Mouse (Mus musculus) adrenal gland, postnatal 10 days (tissue): Measurements from ENCODE around the gene Cfl2. TPM values are rescaled to one million over a fixed set of nuclear protein-coding genes. Genes with fewer than 3 reads are reported as not detected.
"Not testable (repeated sequence)": the region's sequence is repeated elsewhere in the genome, so short reads cannot be mapped to it uniquely, and the experiment has no call there.

ENCODE experiments used
- DNase-seq: peaks from one replicate; pipeline ENCODE4 v3.0.0; 2021; ENCODE audit warnings: mixed read lengths
- long read RNA-seq, 2 experiments: library from polyadenylated mRNA; stranded (forward); transcript quantifications; one replicate each; pipeline ENCODE4 v2.0.0; 2021
- total RNA-seq, 2 experiments: library from RNA; stranded (reverse); gene quantifications; 2 replicates each; pipeline ENCODE4 v1.2.3; 2021

Cfl2 gene
- total RNA-seq = 100 to 1,000 TPM; 142 to 201 TPM
- long read RNA-seq, experiment 1, transcript Cfl2-201 (4 exons, 2,940 nt) = major isoform, 133 of 198 reads
- long read RNA-seq, experiment 1, transcript Cfl2-203 (4 exons, 1,128 nt) = minor isoform, 35 of 198 reads
- long read RNA-seq, experiment 1, transcript Cfl2-206 (4 exons, 2,726 nt) = minor isoform, 7 of 198 reads
- long read RNA-seq, experiment 1, partial matches to known transcripts = 3 of 198 reads
- long read RNA-seq, experiment 1, other reads (novel, unspliced or antisense) = 16 of 198 reads
- long read RNA-seq, experiment 2, transcript Cfl2-203 (4 exons, 1,128 nt) = minor isoform, 23 of 117 reads
- long read RNA-seq, experiment 2, transcript Cfl2-206 (4 exons, 2,726 nt) = minor isoform, 5 of 117 reads
- long read RNA-seq, experiment 2, transcript Cfl2-201 (4 exons, 2,940 nt) = major isoform, 70 of 117 reads
- long read RNA-seq, experiment 2, partial matches to known transcripts = 1 of 117 reads
- long read RNA-seq, experiment 2, other reads (novel, unspliced or antisense) = 17 of 117 reads

GRCm38 (mm10) chr12:54862606-54863535, at the start of gene Cfl2:
Cfl2 (minus strand) TSS chr12:54862877.
- DNase-seq = peak; percentile 91

- no peak for DNase-seq
Measured at GRCm38 (mm10) chr12:54910387-54910786, 47.7 kb upstream of the Cfl2 start.

- DNase-seq = not testable (repeated sequence)
Measured at GRCm38 (mm10) chr12:54892559-54892958, 29.9 kb upstream of the Cfl2 start.

DNA sequence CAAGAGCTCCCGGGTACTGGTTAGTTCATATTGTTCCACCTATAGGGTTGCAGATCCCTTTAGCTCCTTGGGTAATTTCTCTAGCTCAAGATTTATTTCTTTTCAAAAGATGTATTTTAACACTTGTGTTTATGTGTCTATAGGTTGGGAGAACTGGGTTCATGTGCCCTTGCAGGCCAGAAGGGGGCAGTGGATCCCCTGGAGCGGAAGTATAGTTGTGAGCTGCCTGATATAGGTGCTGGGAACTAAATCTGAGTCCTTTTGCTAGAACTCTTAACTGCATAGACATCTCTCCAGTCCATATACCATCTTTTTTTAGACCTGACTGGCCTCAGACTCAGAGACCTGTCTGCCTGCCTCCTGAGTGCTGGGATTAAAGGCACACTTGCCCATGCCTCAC, 27.7 kb upstream of the Cfl2 start:
- no peak for DNase-seq

GRCm38 (mm10) chr12:54887580-54888127, 25.0 kb upstream of the Cfl2 start:
- no peak for DNase-seq

DNA sequence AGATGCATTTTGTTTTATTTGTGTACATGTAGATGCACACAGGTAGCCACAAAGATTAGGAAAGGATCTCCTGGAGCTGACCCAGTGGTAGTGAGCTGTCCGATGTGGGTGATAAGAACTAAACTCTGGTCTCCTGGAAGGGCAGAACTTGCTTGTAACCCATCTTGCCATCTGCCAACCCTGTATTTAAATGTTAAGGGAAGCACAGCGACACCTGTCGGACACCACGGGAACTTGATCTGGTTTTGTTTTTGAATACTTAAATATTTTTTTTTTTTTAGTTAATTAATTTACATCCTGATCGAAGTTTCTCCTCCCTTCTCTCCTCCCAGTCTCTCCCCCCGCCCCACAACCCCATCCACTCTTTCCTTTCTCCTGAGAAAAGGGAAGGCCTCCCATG, 17.0 kb upstream of the Cfl2 start:
- DNase-seq = peak; percentile 69

- DNase-seq = no peak
Measured at GRCm38 (mm10) chr12:54879211-54879610, 16.5 kb upstream of the Cfl2 start.

DNA sequence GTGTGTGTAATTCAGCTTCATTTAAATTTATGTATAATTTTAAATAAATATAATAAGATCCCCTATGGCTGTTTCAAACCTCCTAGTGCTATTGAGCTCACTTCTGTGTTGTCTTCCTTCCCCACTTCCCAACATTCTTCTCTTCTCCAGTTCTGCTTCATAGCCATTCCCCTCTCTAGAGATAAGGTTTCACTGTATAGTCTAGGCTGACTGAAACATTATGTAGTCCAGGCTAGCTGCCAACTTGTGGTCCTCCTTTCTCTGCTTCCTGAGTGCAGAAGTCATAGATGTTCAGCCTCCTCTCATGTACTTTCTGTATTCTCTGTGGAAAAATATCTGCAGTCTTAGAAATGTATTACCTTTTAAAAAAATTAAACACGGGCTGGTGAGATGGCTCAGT, 15.2 kb upstream of the Cfl2 start:
- no peak for DNase-seq

DNA sequence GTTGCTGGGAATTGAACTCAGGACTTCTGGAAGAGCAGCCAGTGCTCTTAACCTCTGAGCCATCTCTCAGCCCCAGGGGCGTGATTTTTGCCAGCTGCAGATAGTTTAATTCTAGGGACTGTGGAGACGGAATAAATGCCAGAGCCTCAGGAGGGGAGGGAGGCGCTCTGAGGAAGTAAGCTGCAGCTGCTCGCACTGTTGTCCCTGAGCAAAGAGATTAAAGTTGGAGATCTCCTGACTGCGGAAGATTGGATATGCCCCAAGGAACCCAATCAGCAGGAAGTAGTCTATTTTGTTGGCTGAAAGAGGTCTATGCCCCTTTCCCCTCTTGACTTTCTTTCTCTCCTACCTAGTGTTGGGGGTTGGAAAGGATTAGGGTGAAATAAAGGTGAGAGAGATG, 14.2 kb upstream of the Cfl2 start:
- no peak for DNase-seq

DNA sequence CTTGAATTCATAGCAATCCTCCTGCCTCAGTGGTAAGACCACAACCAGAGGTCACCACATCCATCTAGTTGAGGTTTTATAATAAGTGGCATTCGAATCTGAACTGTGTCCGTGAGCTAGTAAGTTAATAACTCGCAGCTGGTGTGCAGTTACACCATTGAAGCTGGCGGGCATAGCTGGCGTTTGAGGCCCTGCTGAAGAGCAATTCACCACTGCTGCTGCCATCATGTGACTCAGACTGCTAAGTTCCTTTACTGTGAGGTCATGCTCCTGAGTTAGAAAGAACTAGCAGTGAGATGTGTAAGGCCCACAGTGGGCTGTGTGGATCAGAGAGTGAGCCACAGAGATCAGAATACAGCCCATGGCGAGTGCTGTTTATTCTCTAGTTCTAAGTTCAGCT, 12.0 kb upstream of the Cfl2 start:
- no peak for DNase-seq

GRCm38 (mm10) chr12:54861991-54862605, 579 bp downstream of the Cfl2 start:
- peak; percentile 60 for DNase-seq

- no peak for DNase-seq
Measured at GRCm38 (mm10) chr12:54859531-54859930, 3.1 kb downstream of the Cfl2 start.

DNA sequence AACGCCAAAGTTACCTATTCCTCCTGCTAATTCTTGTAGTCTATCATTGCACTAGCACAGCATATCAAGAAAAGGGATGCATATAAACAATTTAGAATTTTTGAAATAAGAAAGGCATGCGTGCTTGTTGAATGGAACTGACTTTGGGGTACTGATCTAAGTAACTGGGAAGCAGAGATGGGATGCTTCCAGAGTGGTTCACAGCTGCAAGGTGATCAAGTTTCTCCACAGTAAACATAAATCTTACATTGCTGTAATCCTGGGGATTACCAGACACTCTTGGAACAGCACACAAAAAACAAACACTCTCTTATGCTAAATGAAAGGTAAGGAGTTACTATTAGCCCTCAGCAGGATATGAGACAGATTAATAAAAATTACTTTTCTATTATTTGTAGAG, 12.1 kb downstream of the Cfl2 start:
- DNase-seq = no peak

DNA sequence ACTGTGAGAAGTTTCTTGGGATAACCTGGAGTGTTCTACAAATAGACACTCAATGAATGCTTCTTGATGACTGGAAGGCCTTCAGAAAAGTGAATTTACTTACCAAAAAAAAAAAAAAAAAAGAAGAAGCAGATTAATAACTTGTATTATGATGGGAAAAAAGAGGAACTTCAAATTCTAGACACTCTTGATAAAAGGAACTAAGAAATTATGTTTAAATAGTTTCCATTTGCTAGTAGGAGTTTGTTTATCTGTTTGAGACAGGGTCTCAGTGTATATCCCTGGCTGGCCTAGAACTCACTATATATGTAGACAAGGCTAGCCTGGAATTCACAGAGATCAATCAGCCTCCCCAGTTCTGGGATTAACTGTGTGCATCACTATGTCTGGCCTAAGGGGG, 18.3 kb downstream of the Cfl2 start:
- DNase-seq = no peak

- DNase-seq = no peak
Measured at GRCm38 (mm10) chr12:54841576-54841975, 21.1 kb downstream of the Cfl2 start.

DNA sequence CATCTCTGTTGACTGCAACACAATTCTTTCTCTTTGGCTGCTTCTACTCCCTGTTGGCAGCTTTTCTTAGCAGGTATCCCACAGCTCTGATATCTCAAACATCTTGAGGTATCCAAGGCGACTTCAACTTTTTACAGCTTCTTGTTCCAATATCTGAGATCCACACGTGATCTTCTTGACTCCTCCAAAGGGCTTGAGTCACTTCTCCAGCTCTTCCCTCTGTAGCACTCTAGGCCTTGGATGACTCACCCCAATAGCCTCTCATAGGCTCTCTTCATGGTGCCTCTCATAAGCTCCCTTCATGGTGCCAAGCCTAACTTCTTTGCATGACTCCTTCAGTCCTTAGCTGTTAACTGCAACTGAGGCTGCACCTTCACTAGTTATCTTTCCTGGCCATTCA, 22.9 kb downstream of the Cfl2 start:
- DNase-seq = no peak

DNA sequence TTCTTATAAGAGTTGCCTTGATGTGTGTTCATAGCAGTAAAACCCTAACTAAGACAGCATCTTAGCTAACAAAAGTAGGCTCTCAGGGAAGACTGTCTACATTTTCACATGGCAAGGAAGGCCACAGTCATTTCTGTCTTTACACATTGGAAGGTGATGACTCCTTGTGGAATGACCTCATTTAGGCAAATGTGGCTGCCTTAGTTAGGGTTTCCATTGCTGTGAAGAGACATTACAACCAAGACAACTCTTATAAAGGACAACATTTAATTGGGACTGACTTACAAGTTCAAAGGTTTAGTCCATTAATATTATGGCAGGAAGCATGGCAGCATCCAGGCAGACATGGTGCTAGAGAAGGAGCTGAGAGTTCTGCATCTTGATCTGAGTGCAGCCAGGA, 23.7 kb downstream of the Cfl2 start:
- no peak for DNase-seq

DNA sequence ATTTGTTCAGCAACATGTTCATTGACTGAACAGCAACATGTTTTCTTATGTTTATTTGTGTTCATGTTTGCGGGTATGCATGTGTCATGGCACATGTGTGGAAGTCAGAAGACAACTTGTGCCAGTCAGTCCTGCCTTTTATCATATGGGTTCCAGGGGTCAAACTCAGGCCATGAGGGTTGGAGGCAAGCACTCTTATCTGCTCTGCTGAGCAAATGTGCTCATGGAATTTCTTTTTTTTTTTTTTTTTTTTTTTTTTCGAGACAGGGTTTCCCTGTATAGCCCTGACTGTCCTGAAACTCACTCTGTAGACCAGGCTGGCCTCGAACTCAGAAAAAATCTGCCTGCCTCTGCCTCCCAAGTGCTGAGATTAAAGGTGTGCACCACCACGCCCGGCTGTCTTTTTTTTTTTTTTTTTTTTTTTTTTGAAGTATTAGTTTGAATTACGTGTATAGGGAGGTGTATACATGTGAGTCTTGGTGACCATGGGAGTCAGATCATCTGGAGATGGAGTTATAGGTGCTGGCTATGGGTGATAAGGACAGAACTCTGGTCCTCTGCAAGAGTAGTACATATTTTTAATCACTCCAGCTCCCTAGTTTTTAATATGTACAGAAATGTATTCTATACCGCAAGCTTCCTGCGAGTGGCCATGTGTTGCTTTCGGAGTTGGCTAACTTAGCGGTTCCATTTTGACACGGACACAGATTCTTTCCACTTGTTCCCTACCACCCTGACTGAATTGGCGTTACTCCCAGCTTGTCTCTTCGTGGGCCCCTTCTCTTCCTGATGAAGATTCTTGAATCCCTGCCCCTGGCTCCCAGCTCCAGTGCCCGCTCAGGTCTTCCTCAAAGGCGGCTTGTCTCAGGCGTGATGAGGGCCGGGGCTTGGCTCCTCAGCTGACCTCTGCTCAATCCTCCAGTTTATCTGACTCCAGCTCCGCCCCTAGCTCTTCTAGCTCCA, 26.8 kb downstream of the Cfl2 start:
- no peak for DNase-seq

DNA sequence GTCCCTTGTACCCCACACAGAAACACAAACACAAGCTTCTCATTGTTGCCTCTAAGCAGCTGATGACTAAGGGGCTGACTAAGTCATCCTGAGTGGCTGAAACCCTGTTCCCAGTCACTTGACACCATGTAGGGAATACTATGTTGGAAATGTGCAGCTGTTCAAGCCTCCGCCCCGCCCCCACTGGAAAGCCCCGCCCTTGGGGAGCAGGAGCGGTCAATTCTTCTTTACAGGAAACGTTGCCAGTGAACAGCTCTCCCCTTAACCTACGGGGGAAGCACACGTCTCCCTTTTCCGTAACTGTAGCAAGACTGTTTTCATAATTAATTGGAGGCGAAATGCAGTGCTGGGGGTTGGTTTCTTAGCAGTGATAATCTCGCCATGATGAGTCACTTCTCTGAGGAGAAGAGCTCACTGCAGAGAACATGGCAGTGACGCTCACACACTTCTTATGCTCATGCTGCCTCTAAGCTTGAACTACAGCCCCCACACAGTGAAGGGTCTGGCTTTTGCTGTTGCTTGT, 27.7 kb downstream of the Cfl2 start:
- peak; percentile 88 for DNase-seq

- no peak for DNase-seq
Measured at GRCm38 (mm10) chr12:54833856-54834399, 28.7 kb downstream of the Cfl2 start.
